Mouse (Mus musculus): ENCODE data around the gene Gne. TPM values are rescaled to one million over a fixed set of nuclear protein-coding genes. Genes with fewer than 3 reads are reported as not detected.

Gne gene
- total RNA-seq, 4 experiments from 2014 or later: 27.6 to 37.9 (median 30.9) TPM

DNA sequence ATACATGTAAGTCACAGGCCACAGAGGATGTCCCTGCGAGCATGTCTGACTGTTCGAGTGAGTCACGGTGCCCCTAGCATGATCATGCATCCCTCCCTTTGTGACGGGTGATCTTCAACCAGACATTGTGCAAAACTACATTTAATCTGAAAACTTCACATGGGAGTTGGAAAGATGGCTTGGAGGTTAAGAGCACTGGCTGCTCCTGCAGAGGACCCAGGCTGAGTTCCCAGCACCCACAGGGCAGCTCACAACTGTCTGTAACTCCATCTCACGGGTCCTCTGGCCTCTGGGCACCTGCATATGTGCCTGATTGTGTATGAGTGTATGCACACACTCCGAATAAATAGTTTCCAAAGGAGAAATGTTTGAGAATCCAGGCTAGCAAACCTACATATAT lies 59.7 kb downstream of the Gne start:
- no peak for DNase-seq (ENCODE audit: low spot score)

- DNase-seq (ENCODE audit: low spot score): no peak
Measured at GRCm38 (mm10) chr4:44023681-44024080, 60.3 kb downstream of the Gne start.

DNA sequence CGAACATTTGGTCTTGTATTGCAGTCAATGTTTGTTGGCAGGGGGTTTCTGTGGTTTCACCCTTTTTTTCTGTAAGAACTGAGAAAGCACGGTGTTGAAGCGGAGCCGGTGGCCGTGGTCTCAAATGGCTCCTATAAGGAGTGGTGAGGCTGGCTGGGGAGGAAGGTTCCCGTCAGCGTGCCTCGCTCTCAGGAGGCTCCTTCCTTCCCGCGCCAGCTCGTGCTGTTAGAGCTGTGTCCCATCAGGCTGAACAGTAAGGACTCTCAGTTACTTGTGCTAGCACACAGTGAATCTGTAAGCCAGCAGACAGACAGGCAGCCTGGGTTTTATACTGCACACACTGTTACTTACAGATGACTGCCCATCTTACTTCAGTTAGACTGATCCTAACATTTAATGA lies 61.2 kb downstream of the Gne start:
- DNase-seq (ENCODE audit: low spot score): no peak

DNA sequence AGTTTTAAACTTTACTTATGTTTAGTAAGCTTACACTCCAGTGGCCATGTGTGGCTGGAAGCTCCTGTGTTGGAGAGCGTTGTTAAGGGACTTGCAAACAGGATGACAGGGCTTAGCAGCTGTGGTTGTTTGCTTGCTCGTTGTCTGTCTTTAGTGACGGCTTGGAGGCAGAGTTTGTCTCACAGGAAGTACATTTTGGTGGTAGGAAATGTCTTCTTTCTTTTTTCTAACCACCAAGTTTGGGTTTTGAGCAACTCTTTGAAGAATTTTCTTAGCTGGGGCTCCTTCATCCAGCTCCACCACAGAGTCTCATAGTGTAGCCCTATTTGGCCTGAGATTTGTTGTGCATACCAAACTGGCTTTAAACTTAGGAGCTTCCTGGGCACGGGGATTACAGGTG lies 61.7 kb downstream of the Gne start:
- no peak for DNase-seq (ENCODE audit: low spot score)

DNA sequence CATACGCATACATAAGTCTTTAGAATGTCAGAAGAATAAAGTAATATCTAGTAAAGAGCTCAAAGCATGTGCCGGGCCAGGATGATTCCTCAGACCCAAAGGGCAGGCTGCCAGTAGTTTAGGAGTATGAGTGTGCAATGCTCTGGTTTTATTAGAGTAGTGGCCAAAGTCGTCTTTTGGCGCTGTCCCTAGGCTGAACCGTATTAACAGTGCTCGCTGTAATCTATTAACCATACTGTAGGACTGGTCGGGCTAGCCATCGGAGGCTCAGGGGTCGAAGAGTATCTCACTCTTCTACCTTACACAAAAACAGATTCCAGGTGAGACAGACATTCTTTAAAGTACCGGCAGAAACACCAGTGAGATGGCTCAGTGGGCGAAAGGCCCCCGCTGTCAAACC lies 67.2 kb downstream of the Gne start:
- no peak for DNase-seq (ENCODE audit: low spot score)

GRCm38 (mm10) chr4:44016071-44016470 lies 67.9 kb downstream of the Gne start:
- DNase-seq (ENCODE audit: low spot score): no peak

DNA sequence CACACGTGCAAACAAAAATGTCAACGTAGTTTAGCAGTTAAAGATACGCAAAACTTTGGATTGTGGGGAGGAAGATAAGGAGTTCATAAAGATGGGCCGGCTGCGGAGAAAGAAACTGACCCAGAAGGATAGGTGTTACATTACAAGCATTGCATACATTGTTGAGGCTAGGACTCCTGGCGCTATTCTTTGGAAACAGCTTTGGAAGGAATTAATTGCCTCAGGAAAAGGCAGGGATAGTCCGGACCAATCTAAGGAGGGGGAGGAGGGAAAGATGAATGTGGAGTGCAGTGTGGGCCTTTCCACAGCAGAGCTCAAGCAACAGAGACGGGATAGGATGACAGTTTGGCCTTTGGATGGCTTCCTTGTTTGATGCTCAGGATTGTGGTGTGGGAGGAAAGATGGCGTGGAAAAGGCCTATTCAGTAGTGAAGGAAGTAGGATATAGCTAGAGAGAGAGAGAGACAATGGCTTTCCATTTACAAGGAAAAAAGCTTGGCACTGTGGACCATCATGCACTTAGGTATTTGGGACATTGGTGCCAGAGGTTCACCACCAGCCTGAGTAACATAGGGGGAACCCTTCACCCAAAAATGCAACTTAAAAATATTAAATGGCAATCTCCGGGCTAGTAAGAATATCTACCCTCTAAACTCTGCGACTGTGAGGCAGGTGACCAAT lies 70.4 kb downstream of the Gne start:
- DNase-seq (ENCODE audit: low spot score): no peak

- peak; percentile 97 for DNase-seq (ENCODE audit: low spot score)
Measured at GRCm38 (mm10) chr4:44012376-44013367, 71.3 kb downstream of the Gne start.

DNA sequence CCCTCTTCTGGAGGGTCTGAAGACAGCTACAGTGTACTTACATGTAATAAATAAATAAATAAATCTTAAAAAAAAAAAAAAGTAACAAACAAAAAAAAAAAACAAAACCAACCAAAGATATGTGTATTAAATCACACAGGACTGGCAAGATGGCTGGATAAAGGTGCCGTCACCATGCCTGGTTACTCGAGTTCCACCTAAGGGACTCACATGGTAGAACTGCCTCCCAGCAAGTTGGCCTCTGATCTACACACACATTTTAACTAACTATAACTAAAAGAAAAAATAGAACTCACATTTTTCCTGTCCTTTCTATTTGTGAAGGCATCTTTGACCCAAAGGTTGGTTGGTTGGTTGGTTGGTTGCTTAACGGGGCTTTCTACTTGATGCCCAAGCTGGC lies 72.2 kb downstream of the Gne start:
- DNase-seq (ENCODE audit: low spot score): no peak

DNA sequence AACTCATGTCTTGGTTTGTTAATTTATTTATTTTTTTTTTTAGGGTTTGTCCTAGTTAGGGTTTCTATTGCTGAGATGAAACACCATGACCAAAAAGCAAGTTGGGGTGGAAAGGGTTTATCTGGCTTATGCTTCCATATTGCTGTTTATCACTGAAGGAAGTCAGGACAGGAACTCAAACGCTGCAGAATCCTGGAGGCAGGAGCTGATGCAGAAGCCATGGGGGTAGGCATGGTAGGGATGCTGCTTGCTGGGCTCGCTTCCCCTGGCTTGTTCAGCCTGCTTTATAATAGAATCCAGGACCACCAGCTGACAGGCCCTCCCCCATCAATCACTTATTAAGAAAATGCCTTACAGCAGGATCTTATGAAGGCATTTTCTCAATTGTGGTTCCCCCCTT lies 73.1 kb downstream of the Gne start:
- DNase-seq (ENCODE audit: low spot score): no peak

DNA sequence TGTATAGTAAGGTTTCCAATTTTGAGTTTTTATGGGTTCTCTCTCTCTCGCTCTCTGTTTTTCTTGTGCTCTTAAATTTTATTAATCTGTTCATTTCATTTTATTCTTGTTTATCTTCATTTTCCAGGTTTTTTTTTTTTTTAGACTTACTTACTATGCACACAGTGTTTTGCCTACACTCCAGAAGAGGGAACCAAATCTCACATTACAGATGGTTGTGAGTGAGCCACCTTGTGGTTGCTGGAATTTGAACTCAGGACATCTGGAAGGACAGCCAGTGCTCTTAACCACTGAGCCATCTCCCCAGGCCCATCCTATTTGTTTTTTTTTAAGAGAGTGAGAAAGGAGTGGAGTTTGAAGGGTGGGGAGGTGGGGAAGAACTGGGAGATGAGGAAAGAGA lies 73.8 kb downstream of the Gne start:
- DNase-seq (ENCODE audit: low spot score): no peak

GRCm38 (mm10) chr4:44004623-44005409 lies 79.2 kb downstream of the Gne start:
- no peak for DNase-seq (ENCODE audit: low spot score)

DNA sequence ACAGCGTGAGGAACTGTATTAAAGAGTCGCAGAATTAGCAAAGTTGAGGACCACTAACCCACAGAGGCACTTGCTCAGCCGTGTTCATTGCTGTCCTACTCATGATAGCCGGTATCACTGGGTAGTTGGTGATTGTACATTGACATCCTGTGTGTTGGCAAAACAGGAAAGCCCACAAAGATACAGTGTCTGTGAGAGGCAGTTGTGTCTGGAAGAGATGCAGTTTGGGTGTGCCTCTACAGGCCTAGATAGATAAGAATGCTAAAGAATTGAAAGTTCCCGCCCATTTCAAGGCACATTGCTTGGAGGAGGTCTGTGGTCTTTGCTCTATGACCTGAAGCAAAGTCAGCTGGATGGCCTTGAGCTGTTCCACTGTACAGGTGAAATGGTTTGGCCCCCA lies 79.9 kb downstream of the Gne start, which contains the start of gene Clta:
TSS of gene Clta (plus strand) at position 327 of the 400 bp plus-strand sequence.
- DNase-seq (ENCODE audit: low spot score): no peak

DNA sequence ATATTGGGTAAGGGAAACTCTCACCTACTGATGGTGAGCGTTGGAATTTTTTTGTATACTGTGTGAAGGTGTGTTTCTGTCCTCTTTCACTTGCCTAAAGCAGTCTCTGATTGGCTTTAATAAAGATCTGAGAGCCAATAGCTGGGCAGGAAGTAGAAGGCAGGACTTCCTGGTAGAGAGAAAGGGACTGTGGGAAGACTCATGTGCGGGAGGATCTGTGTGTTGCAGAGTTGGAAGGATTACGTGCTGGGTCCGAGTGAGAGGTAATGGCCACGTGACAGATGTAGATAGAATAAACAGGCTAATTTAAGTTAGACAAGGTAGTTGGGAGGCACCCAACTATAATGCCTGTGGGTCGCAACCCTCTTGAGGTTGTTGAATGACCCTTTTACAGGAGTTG lies 80.4 kb downstream of the Gne start:
- no peak for DNase-seq (ENCODE audit: low spot score)

GRCm38 (mm10) chr4:43994342-43994741 lies 89.6 kb downstream of the Gne start:
- DNase-seq (ENCODE audit: low spot score): no peak

GRCm38 (mm10) chr4:43993072-43993471 lies 90.9 kb downstream of the Gne start:
- DNase-seq (ENCODE audit: low spot score): no peak

GRCm38 (mm10) chr4:43988976-43989375 lies 95.0 kb downstream of the Gne start:
- no peak for DNase-seq (ENCODE audit: low spot score)

- DNase-seq (ENCODE audit: low spot score): no peak
Measured at GRCm38 (mm10) chr4:43984326-43984725, 99.7 kb downstream of the Gne start.
